Mouse (Mus musculus) mouse trophoblast stem cell (cell line): ENCODE measurements around the gene Ubqln4.
"Not testable (repeated sequence)": the region's sequence is repeated elsewhere in the genome, so short reads cannot be mapped to it uniquely, and the experiment has no call there.

Source experiments
- in situ Hi-C, 2 experiments: fragments of 300-500 bp; cut with MseI, MboI; formaldehyde crosslinking; loops; 2 replicates in 1 of 2; 3 replicates in 1 of 2; pipeline ENCODE4 v1.15.1; 2025

Gene Ubqln4

GRCm38 (mm10) chr3:88596547-88596946 is 43.0 kb downstream of the Ubqln4 start:
- in situ Hi-C loops, result not testable (repeated sequence)

DNA sequence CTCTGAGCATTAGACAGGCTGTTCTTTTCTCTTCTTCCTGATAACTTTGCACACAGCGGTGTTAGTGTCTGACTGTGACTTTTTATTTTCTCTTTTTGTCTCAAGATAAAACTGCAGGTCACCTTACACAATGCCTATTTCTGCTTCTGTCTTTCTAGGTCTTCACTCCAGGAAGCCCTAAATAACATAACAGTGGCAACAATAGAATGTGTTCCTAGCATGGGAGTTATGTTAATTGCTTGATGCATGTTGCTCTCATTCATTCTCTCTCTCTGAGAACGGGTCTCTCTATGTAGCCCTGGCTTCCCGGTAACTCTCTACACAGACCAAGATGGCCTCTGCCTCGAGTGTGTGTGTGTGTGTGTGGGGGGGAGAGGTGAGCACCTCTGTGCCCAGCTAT is 48.9 kb downstream of the Ubqln4 start:
- in situ Hi-C loops, result no loop called here

DNA sequence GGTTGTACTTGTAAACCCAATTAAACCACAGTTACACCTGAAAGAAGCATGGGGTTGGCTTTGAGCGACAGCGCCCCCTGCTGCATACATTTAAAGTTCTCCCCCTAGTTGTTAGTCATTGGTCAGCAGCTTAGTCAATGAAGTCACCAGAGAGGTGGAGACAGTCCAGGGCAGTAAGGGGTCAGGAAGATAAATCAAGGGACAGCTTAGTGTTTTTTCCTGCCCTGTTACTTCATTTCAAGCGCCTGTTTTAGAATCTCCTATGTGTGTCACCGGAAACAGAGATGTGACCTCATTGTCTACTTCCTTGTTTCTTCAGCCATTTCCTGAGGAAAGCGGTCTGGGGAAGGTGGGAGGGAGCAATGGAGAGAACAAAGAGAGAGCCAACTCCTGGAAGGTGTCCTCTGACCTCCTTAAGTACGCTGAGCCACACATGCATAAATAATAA is 50.2 kb downstream of the Ubqln4 start:
- in situ Hi-C loops, result no loop called here

- in situ Hi-C loops, result loop anchor here in 1 of 2 experiments (5.0 kb wide), 1 partner anchor 37 kb away; no protein-coding TSS in a partner anchor
Observed at GRCm38 (mm10) chr3:88604863-88605262, 51.3 kb downstream of the Ubqln4 start.

- in situ Hi-C loops, result loop anchor here in 1 of 2 experiments (5.0 kb wide), 1 partner anchor 37 kb away; no protein-coding TSS in a partner anchor
Observed at GRCm38 (mm10) chr3:88605666-88606065, 52.1 kb downstream of the Ubqln4 start, which contains the start of gene Arhgef2. Gene Arhgef2 (plus strand): TSS chr3:88605966.

DNA sequence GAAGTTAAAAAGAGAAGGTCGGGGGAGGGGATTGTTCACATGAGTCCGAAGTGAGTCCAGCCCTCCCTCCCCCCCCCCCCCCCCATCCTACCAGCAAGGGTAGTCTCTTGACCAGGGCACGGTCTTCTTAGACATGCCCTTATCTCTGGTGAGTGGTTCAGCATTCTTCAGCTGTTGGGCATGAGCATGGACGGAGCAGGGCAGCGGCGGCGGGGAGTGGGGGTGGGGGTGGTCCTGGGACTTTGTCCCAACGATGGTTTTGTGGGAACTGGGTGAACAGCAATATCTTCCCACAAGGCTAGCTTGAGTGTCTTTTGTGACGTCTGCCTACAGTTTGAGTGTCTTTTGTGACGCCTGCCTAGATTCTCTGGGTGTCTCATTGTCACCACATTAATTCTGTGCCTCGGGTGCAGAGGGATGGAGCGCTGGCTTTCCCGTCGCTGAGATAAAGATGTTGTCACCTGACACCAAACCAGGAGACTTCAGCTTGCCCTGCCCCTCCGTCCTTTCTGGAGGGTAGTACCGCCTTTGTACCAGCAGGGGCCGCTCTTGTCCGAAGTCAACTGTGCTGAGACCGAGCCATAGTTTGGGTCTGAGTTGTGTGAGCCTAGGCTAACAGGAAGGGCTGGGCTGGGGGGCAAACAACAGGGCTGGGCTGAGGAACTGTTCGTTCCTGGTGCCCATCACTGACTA is 53.7 kb downstream of the Ubqln4 start:
- in situ Hi-C loops, result loop anchor here in 1 of 2 experiments (5.0 kb wide), 1 partner anchor 35 kb away; no protein-coding TSS in a partner anchor

GRCm38 (mm10) chr3:88607758-88608138 is 54.2 kb downstream of the Ubqln4 start:
- in situ Hi-C loops, result loop anchor here in 1 of 2 experiments (5.0 kb wide), 1 partner anchor 35 kb away; no protein-coding TSS in a partner anchor

- in situ Hi-C loops, result loop anchor here in 1 of 2 experiments (5.0 kb wide), 1 partner anchor 33 kb away; no protein-coding TSS in a partner anchor
Observed at GRCm38 (mm10) chr3:88609066-88609465, 55.5 kb downstream of the Ubqln4 start.

GRCm38 (mm10) chr3:88614418-88614817 is 60.9 kb downstream of the Ubqln4 start:
- in situ Hi-C loops, result no loop called here

GRCm38 (mm10) chr3:88615117-88615516 is 61.6 kb downstream of the Ubqln4 start:
- in situ Hi-C loops, result no loop called here

DNA sequence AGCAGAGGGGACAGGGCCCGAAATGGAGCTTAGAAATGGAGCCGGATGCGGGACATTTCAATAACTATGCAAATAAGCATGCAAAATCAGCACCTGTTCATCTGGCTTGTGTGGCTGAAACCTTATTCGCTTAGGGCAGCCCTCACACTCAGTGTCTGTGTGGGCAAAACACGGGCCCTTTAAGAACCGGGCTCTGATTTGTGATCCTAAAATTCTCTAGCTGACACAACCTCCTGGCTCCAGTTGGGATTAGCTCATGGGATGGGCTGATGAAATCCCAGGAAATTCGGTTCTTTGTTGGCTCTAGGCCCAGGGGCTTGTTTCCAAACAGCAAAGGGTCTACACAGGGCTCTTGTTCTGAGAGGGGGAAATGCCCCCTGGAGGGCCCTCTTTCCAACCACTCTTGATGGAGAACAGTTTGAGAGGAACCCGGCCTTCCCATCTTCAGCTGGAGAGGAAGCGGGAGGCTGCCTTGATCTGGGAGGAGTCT is 62.4 kb downstream of the Ubqln4 start:
- in situ Hi-C loops, result no loop called here

GRCm38 (mm10) chr3:88616951-88617500 is 63.5 kb downstream of the Ubqln4 start:
- in situ Hi-C loops, result no loop called here

DNA sequence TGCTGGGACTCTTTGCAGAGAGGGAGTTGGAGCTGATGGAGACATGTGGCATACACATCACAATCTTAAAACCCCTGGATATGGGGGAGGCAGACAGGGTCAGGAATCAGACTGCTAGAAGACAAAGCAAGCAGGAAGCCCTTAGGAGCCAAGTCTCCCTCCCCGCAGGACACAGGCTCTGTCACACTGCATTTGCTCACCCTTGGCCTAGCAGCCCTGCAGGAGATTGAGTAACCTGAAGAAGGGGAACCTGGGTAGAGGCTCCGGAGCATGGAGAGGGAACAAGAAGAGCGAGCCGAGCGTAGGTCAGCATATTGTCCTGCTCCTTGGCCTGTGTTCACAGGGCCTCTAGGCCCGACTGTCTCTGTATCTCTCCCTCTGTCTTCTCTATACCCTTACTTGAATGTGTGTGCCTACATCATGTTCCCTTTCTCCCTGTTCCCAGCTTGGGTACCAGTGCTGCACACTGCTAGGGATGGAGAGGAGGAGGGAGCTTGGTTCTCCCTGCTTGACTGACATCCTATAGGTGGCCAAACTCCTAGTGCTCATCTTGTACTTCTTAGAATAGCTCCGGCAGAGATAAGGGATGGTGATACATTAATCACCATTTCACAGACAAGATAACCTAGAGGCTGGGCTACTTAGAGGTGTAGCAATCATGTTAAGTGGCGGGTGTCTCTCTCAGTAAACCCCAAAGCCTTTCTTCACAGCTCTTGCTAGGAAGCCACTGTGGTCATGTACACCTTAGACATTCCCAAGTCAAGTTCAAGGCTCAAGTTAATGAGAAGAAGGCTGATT is 64.7 kb downstream of the Ubqln4 start:
- in situ Hi-C loops, result no loop called here
